Comparison of ENCODE assay signal across 10 mouse cellular contexts in the genomic region with DNA sequence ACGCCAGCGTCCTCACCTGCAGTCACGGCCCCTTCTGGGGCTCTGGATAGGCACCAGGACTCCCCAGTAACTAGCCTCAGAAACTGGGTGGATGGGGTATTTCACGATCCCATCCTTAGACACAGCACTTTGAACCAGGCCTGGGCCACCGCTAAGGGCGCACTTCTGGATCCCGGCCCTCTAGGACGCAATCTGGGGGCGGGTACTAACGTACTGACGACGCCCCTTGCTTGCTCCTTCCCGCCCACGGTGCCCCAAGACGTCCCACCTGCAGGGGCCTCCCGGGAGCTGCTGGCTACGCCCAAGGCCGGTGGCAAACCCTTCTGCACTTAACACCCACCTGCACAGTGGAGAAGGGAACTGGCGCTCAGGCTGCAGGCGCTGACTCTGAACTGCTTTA. TPM values are rescaled to one million over a fixed set of nuclear protein-coding genes. Genes with fewer than 3 reads are reported as not detected.
DNase-seq lines count a peak whose midpoint lies in the region; ATAC-seq and TF ChIP-seq lines count a peak whose summit lies in the region.
"Had no signal": no experiment of that assay in that cellular context is flagged by ENCODE, and none has a peak within 500 bp of the region (broad histone marks: within the 10 kb centered on the region; RNA-seq: fewer than 3 reads in every experiment).

No protein-coding gene starts in this region.

- peaks cover 100% of the 10 kb centered on the region for H3K27me3 ChIP-seq in liver, embryonic 12.5 days (replicated peaks)
- peaks cover 89% of the 10 kb centered on the region for H3K27me3 ChIP-seq in forebrain, postnatal 0 days (ENCODE audit: insufficient read depth, low read length)
- H3K27me3 ChIP-seq in midbrain, postnatal 0 days (ENCODE audit: insufficient read depth, low read length): peaks cover 82% of the 10 kb centered on the region

- H3K36me3 ChIP-seq in liver, embryonic 12.5 days: no peaks in the 10 kb centered on the region
- H3K36me3 ChIP-seq in forebrain, postnatal 0 days (ENCODE audit: insufficient read depth): no peaks in the 10 kb centered on the region
- no peaks in the 10 kb centered on the region for H3K36me3 ChIP-seq in midbrain, postnatal 0 days (ENCODE audit: insufficient read depth, low read length)
- H3K36me3 ChIP-seq: liver, embryonic 13.5 days had no signal

- no peak overlapping the region for H3K4me2 ChIP-seq in liver, embryonic 12.5 days
- H3K4me2 ChIP-seq in forebrain, postnatal 0 days (ENCODE audit: low read depth): no peak overlapping the region
- H3K4me2 ChIP-seq in midbrain, postnatal 0 days (ENCODE audit: low read depth, low read length, poor library complexity, severe bottlenecking): no peak overlapping the region
- H3K4me2 ChIP-seq: liver, embryonic 13.5 days had no signal

- ATAC-seq in liver, embryonic 12.5 days: 0 out of 2 replicates have a peak, but pooled peaks have one; percentile 14
- ATAC-seq in forebrain, postnatal 0 days: 0 out of 2 replicates have a peak, but pooled peaks have one; percentile 26
- ATAC-seq in midbrain, postnatal 0 days (ENCODE audit: low FRiP score): no peak

- H3K9me3 ChIP-seq in liver, embryonic 12.5 days (replicated peaks): no peaks in the 10 kb centered on the region
- no peaks in the 10 kb centered on the region for H3K9me3 ChIP-seq in forebrain, postnatal 0 days (ENCODE audit: low read length)
- no peaks in the 10 kb centered on the region for H3K9me3 ChIP-seq in midbrain, postnatal 0 days (ENCODE audit: low read length)
- H3K9me3 ChIP-seq: liver, embryonic 13.5 days had no signal

- H3K27ac ChIP-seq in liver, embryonic 12.5 days: no peak overlapping the region
- no peak overlapping the region for H3K27ac ChIP-seq in forebrain, postnatal 0 days (ENCODE audit: low read depth, low read length)
- no peak overlapping the region for H3K27ac ChIP-seq in midbrain, postnatal 0 days (ENCODE audit: low read depth, low read length)
- H3K27ac ChIP-seq: liver, embryonic 13.5 days had no signal

- no peak overlapping the region for H3K9ac ChIP-seq in liver, embryonic 12.5 days
- H3K9ac ChIP-seq in forebrain, postnatal 0 days: no peak overlapping the region
- H3K9ac ChIP-seq in midbrain, postnatal 0 days (replicated peaks; ENCODE audit: low read length, poor library complexity, severe bottlenecking): no peak overlapping the region
- H3K9ac ChIP-seq: liver, embryonic 13.5 days had no signal

- TF ChIP-seq CTCF in forebrain, postnatal 0 days (IDR thresholded peaks at IDR 0.05; ENCODE audit: low read depth): no peak; the same call in 1 of the 2 replicates
- TF ChIP-seq CTCF in midbrain, postnatal 0 days (IDR thresholded peaks at IDR 0.05): peak; percentile 27; the same call in 1 of the 2 replicates

- no peak overlapping the region for H3K4me3 ChIP-seq in liver, embryonic 12.5 days
- H3K4me3 ChIP-seq in forebrain, postnatal 0 days (ENCODE audit: low read depth, low read length): no peak overlapping the region
- peak overlapping the region; percentile 7; the same call in 1 of the 2 replicates for H3K4me3 ChIP-seq in midbrain, postnatal 0 days (ENCODE audit: low read depth, low read length)
- H3K4me3 ChIP-seq: liver, embryonic 13.5 days had no signal

- H3K4me1 ChIP-seq in liver, embryonic 12.5 days: peaks cover 4% of the 10 kb centered on the region; the same call in 1 of the 2 replicates
- no peaks in the 10 kb centered on the region for H3K4me1 ChIP-seq in forebrain, postnatal 0 days (ENCODE audit: insufficient read depth)
- peaks cover 6% of the 10 kb centered on the region; the same call in 1 of the 2 replicates for H3K4me1 ChIP-seq in midbrain, postnatal 0 days (ENCODE audit: insufficient read depth, low read length)

- WGBS in liver, embryonic 12.5 days (ENCODE audit: insufficient replicate concordance): under 1% methylated on average over 20 of the region's 20 CpGs
- WGBS in forebrain, postnatal 0 days: 2% methylated on average over 20 of the region's 20 CpGs
- WGBS in midbrain, postnatal 0 days: 3% methylated on average over 20 of the region's 20 CpGs

- DNase-seq in liver: no peak
- peak; percentile 69 for DNase-seq in embryo, embryonic 10.5 days (ENCODE audit: low spot score)
- DNase-seq in forebrain, postnatal 0 days: no peak
- DNase-seq in midbrain, postnatal 0 days (ENCODE audit: low spot score): no peak
- no peak for DNase-seq in adrenal gland, postnatal 36 days
- no peak for DNase-seq in left cerebral cortex, adult 18-20 months (ENCODE audit: low spot score in 2 of 2)
- DNase-seq in gastrocnemius, postnatal 4 days (ENCODE audit: low spot score in 2 of 2): no peak
- DNase-seq: adrenal gland, postnatal 25 days; liver, embryonic 13.5 days had no signal

RNA-seq across cellular contexts. Expression of a gene that starts 8.4 kb away (rescaled TPM):
- polyA plus RNA-seq in liver, embryonic 12.5 days (2016; fragmentation: Nextera tagmentation; extraction: Ambion mirVana): 0.06 TPM in 1 of 2 replicates, not detected in the other
- total RNA-seq in forebrain, postnatal 0 days (2014; rRNA removed): not detected in 2 replicates
- polyA plus RNA-seq in forebrain, postnatal 0 days (2015; fragmentation: Nextera tagmentation; extraction: Ambion mirVana): not detected in 2 replicates
- 2.8 and 2.9 TPM in 2 replicates for total RNA-seq in midbrain, postnatal 0 days (2014; rRNA removed)
- 0.63 and 1.0 TPM in 2 replicates for polyA plus RNA-seq in midbrain, postnatal 0 days (2015; fragmentation: Nextera tagmentation; extraction: Ambion mirVana)
- total RNA-seq in adrenal gland, postnatal 36 days (2021): not detected
- not detected for total RNA-seq in left cerebral cortex, adult 18-20 months (2021)
- total RNA-seq in gastrocnemius, postnatal 4 days (2021): not detected
- total RNA-seq: adrenal gland, postnatal 25 days had no signal

RNA-seq across cellular contexts. Expression of a gene that starts 59.6 kb away (rescaled TPM):
- polyA plus RNA-seq in liver, embryonic 12.5 days (2016; fragmentation: Nextera tagmentation; extraction: Ambion mirVana): 142 and 151 TPM in 2 replicates
- 48.3 and 62.6 TPM in 2 replicates for total RNA-seq in forebrain, postnatal 0 days (2014; rRNA removed)
- polyA plus RNA-seq in forebrain, postnatal 0 days (2015; fragmentation: Nextera tagmentation; extraction: Ambion mirVana): 74.3 and 84.6 TPM in 2 replicates
- 26.8 and 40.1 TPM in 2 replicates for total RNA-seq in midbrain, postnatal 0 days (2014; rRNA removed)
- polyA plus RNA-seq in midbrain, postnatal 0 days (2015; fragmentation: Nextera tagmentation; extraction: Ambion mirVana): 55.1 TPM in 2 replicates
- 10 to 100 TPM; 62.3 to 68.9 TPM for total RNA-seq in adrenal gland, postnatal 36 days (2021)
- total RNA-seq in left cerebral cortex, adult 18-20 months (2021): 10 to 100 TPM; 32.9 to 40.3 TPM
- 10 to 100 TPM; 31.9 to 34.4 TPM for total RNA-seq in gastrocnemius, postnatal 4 days (2021)

RNA-seq across cellular contexts. Expression of a gene that starts 59.6 kb away (rescaled TPM):
- polyA plus RNA-seq in liver, embryonic 12.5 days (2016; fragmentation: Nextera tagmentation; extraction: Ambion mirVana): 300 and 310 TPM in 2 replicates
- total RNA-seq in forebrain, postnatal 0 days (2014; rRNA removed): 117 and 128 TPM in 2 replicates
- polyA plus RNA-seq in forebrain, postnatal 0 days (2015; fragmentation: Nextera tagmentation; extraction: Ambion mirVana): 423 and 557 TPM in 2 replicates
- 111 and 132 TPM in 2 replicates for total RNA-seq in midbrain, postnatal 0 days (2014; rRNA removed)
- 477 and 509 TPM in 2 replicates for polyA plus RNA-seq in midbrain, postnatal 0 days (2015; fragmentation: Nextera tagmentation; extraction: Ambion mirVana)
- total RNA-seq in adrenal gland, postnatal 36 days (2021): 100 to 1,000 TPM; 240 to 275 TPM
- total RNA-seq in left cerebral cortex, adult 18-20 months (2021): 100 to 1,000 TPM; 189 TPM
- total RNA-seq in gastrocnemius, postnatal 4 days (2021): 100 to 1,000 TPM; 246 TPM
